In the genomic region with DNA sequence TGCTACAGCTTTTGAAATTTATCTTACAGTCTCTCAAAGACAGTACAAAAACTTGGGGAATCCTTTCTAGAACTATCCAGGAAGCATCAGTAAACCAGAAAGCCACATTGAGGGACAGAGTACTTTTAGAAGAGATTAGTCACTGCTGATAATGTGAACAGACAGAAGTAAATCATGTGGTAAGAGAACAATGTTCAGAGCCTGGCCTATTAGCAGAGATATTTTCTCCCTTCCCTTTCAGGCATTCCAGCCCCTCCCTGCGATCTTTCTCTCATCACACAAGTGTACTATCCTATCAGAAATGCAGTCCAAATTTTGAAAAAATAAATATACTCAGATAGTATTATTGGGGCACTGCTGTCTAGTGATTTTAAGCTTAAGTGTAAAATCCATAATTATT, we compare ENCODE assay signal across 9 mouse cellular contexts. TPM values are rescaled to one million over a fixed set of nuclear protein-coding genes. Genes with fewer than 3 reads are reported as not detected.
DNase-seq lines count a peak whose midpoint lies in the region; ATAC-seq lines count a peak whose summit lies in the region.
"Had no signal": no experiment of that assay in that cellular context is flagged by ENCODE, and none has a peak within 500 bp of the region (broad histone marks: within the 10 kb centered on the region; RNA-seq: fewer than 3 reads in every experiment).

No protein-coding gene starts in this region.

- H3K36me3 ChIP-seq in heart, embryonic 15.5 days: no peaks in the 10 kb centered on the region
- no peaks in the 10 kb centered on the region for H3K36me3 ChIP-seq in hindbrain, embryonic 12.5 days
- no peaks in the 10 kb centered on the region for H3K36me3 ChIP-seq in midbrain, embryonic 11.5 days (ENCODE audit: control insufficient read depth, insufficient read depth, low read length)

- peak overlapping the region; percentile 68 for H3K4me3 ChIP-seq in heart, embryonic 15.5 days
- peak overlapping the region; percentile 60; the same call in 1 of the 2 replicates for H3K4me3 ChIP-seq in hindbrain, embryonic 12.5 days
- H3K4me3 ChIP-seq in midbrain, embryonic 11.5 days (ENCODE audit: low read depth, low read length): peak overlapping the region; percentile 50

- peaks cover 8% of the 10 kb centered on the region for H3K4me1 ChIP-seq in heart, embryonic 15.5 days (replicated peaks)
- H3K4me1 ChIP-seq in hindbrain, embryonic 12.5 days: peaks cover 2% of the 10 kb centered on the region
- no peaks in the 10 kb centered on the region; the same call in 1 of the 2 replicates for H3K4me1 ChIP-seq in midbrain, embryonic 11.5 days (ENCODE audit: control insufficient read depth, insufficient read depth, low read length)

- no peaks in the 10 kb centered on the region for H3K27me3 ChIP-seq in heart, embryonic 15.5 days
- H3K27me3 ChIP-seq in hindbrain, embryonic 12.5 days: no peaks in the 10 kb centered on the region
- H3K27me3 ChIP-seq in midbrain, embryonic 11.5 days (ENCODE audit: control insufficient read depth, insufficient read depth, low read length): no peaks in the 10 kb centered on the region

- DNase-seq in heart, adult 9 months (ENCODE audit: low spot score in 2 of 2): no peak
- peak; percentile 86 for DNase-seq in Muller cell, postnatal 12 days (ENCODE audit: inconsistent ontology term)
- no peak for DNase-seq in midbrain, embryonic 11.5 days (ENCODE audit: low spot score, missing footprints)
- no peak for DNase-seq in frontal cortex, postnatal 14 days (ENCODE audit: low spot score in 2 of 2)
- no peak for DNase-seq in cerebellum, postnatal 36 days

- H3K4me2 ChIP-seq in heart, embryonic 15.5 days: peak overlapping the region; percentile 69
- H3K4me2 ChIP-seq in hindbrain, embryonic 12.5 days (replicated peaks): peak overlapping the region; percentile 65
- peak overlapping the region; percentile 53; the same call in 1 of the 2 replicates for H3K4me2 ChIP-seq in midbrain, embryonic 11.5 days

- no peaks in the 10 kb centered on the region for H3K9me3 ChIP-seq in heart, embryonic 15.5 days (replicated peaks)
- no peaks in the 10 kb centered on the region for H3K9me3 ChIP-seq in hindbrain, embryonic 12.5 days (replicated peaks)
- no peaks in the 10 kb centered on the region; the same call in 1 of the 2 replicates for H3K9me3 ChIP-seq in midbrain, embryonic 11.5 days (ENCODE audit: control insufficient read depth, low read length)

- ATAC-seq in heart, embryonic 15.5 days (replicated peaks; ENCODE audit: insufficient number of reproducible peaks, insufficient read depth, low FRiP score, low read depth): no peak
- no peak for ATAC-seq in hindbrain, embryonic 12.5 days (ENCODE audit: low FRiP score)
- ATAC-seq in midbrain, embryonic 11.5 days (ENCODE audit: low FRiP score): no peak
- no peak for ATAC-seq in erythroid progenitor cell, adult 5-6 weeks (replicated peaks; ENCODE audit: low FRiP score, poor library complexity, severe bottlenecking)

- peak overlapping the region; percentile 62; the same call in 1 of the 2 replicates for H3K27ac ChIP-seq in heart, embryonic 15.5 days
- no peak overlapping the region for H3K27ac ChIP-seq in hindbrain, embryonic 12.5 days
- no peak overlapping the region for H3K27ac ChIP-seq in midbrain, embryonic 11.5 days (ENCODE audit: low read depth, low read length)

- WGBS in heart, embryonic 15.5 days: 64% methylated on average over 1 of the region's 1 CpGs
- 86% methylated on average over 1 of the region's 1 CpGs for WGBS in hindbrain, embryonic 12.5 days
- WGBS in midbrain, embryonic 11.5 days: 91% methylated on average over 1 of the region's 1 CpGs

- 0 out of 2 replicates have a peak overlapping the region, but pooled peaks have one; percentile 60 for H3K9ac ChIP-seq in heart, embryonic 15.5 days
- no peak overlapping the region for H3K9ac ChIP-seq in hindbrain, embryonic 12.5 days
- no peak overlapping the region for H3K9ac ChIP-seq in midbrain, embryonic 11.5 days (ENCODE audit: low read length)

RNA-seq across cellular contexts. Expression of a gene that starts 0.9 kb away (rescaled TPM):
- polyA plus RNA-seq in heart, embryonic 15.5 days (2015; fragmentation: Nextera tagmentation; extraction: Ambion mirVana): 3.6 and 3.7 TPM in 2 replicates
- 8.2 and 9.1 TPM in 2 replicates for polyA plus RNA-seq in hindbrain, embryonic 12.5 days (2016; fragmentation: Nextera tagmentation; extraction: Ambion mirVana)
- polyA plus RNA-seq in midbrain, embryonic 11.5 days (2014; fragmentation: Nextera tagmentation; extraction: Ambion mirVana): 5.7 TPM in 2 replicates
- total RNA-seq in erythroid progenitor cell, adult 5-6 weeks (2015; ENCODE audit: low replicate concordance): 0.42 and 4.7 TPM in 2 replicates
- total RNA-seq in erythroid progenitor cell, adult 5-6 weeks (2017; ENCODE audit: low replicate concordance): 0.39 and 1.6 TPM in 2 replicates

RNA-seq across cellular contexts. Expression of a gene that starts 26.9 kb away (rescaled TPM):
- polyA plus RNA-seq in heart, embryonic 15.5 days (2015; fragmentation: Nextera tagmentation; extraction: Ambion mirVana): 2.8 and 3.0 TPM in 2 replicates
- polyA plus RNA-seq in hindbrain, embryonic 12.5 days (2016; fragmentation: Nextera tagmentation; extraction: Ambion mirVana): 5.4 and 5.5 TPM in 2 replicates
- 6.4 and 6.7 TPM in 2 replicates for polyA plus RNA-seq in midbrain, embryonic 11.5 days (2014; fragmentation: Nextera tagmentation; extraction: Ambion mirVana)
- 4.2 and 4.3 TPM in 2 replicates for total RNA-seq in erythroid progenitor cell, adult 5-6 weeks (2015; ENCODE audit: low replicate concordance)
- 0.23 TPM in 1 of 2 replicates, not detected in the other for total RNA-seq in erythroid progenitor cell, adult 5-6 weeks (2017; ENCODE audit: low replicate concordance)

RNA-seq across cellular contexts. Expression of a gene that starts 41.2 kb away (rescaled TPM):
- 6.4 and 7.9 TPM in 2 replicates for polyA plus RNA-seq in heart, embryonic 15.5 days (2015; fragmentation: Nextera tagmentation; extraction: Ambion mirVana)
- 14.2 and 16.5 TPM in 2 replicates for polyA plus RNA-seq in hindbrain, embryonic 12.5 days (2016; fragmentation: Nextera tagmentation; extraction: Ambion mirVana)
- polyA plus RNA-seq in midbrain, embryonic 11.5 days (2014; fragmentation: Nextera tagmentation; extraction: Ambion mirVana): 10.5 and 13.4 TPM in 2 replicates
- 1.3 and 7.2 TPM in 2 replicates for total RNA-seq in erythroid progenitor cell, adult 5-6 weeks (2015; ENCODE audit: low replicate concordance)
- 1.1 and 1.4 TPM in 2 replicates for total RNA-seq in erythroid progenitor cell, adult 5-6 weeks (2017; ENCODE audit: low replicate concordance)

RNA-seq across cellular contexts. Expression of a gene that starts 51.4 kb away (rescaled TPM):
- polyA plus RNA-seq in heart, embryonic 15.5 days (2015; fragmentation: Nextera tagmentation; extraction: Ambion mirVana): 1.2 and 1.3 TPM in 2 replicates
- polyA plus RNA-seq in hindbrain, embryonic 12.5 days (2016; fragmentation: Nextera tagmentation; extraction: Ambion mirVana): 2.3 and 2.4 TPM in 2 replicates
- polyA plus RNA-seq in midbrain, embryonic 11.5 days (2014; fragmentation: Nextera tagmentation; extraction: Ambion mirVana): 3.8 and 4.1 TPM in 2 replicates
- not detected in 2 replicates for total RNA-seq in erythroid progenitor cell, adult 5-6 weeks (2015; ENCODE audit: low replicate concordance)
- 0.39 and 0.76 TPM in 2 replicates for total RNA-seq in erythroid progenitor cell, adult 5-6 weeks (2017; ENCODE audit: low replicate concordance)
- total RNA-seq: MEL had no signal
